Mouse (Mus musculus): ENCODE data around the gene Pglyrp1.

DNA sequence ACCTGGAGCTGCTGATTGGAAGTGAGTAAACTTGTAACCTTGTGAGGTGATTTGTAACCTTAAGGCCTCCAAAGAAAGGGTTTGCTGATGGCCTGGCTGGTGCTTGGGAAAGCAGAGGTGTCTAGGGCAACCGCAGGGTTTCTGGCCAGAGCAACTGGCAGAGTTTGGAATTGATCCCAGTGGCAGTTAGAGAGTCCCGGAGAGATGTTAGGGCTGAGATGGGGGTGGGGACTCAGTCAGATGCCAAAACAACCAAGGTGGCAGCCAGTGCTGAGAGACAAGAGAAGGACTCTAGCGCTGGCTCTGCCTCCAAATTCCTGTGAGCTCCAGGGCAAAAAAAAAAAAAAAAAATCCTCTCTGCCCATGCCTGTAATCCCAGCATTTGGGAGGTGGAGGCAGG lies 46.8 kb downstream of the Pglyrp1 start:
- TF ChIP-seq CTCF (IDR thresholded peaks at IDR 0.05; ENCODE audit: extremely low read depth, insufficient read length, insufficient replicate concordance, low read depth, low read length) = no peak
- TF ChIP-seq POLR2A (IDR thresholded peaks at IDR 0.05; ENCODE audit: low read depth, low read length) = no peak

Measured in small intestine, adult 2 months (tissue).